Mouse (Mus musculus): ENCODE measurements around the gene Grtp1. TPM values are rescaled to one million over a fixed set of nuclear protein-coding genes. Genes with fewer than 3 reads are reported as not detected.

The Grtp1 gene
- polyA plus RNA-seq, 1 experiment from 2014 or later, result 75.3 TPM

MicroRNA genes within 50 kb of the gene (microRNA counts, 519-probe panel; counts per million panel counts)
- microRNA mmu-miR-1968, result 1,951 counts per million, percentile 40 among the panel's probes with 10 or more counts

Small RNAs within 50 kb of the gene (microRNA-seq; reads per million reads assigned to microRNA genes)
- 34.8 reads per million, percentile 36 among the genes with 10 or more reads in this experiment for gene Mir1968
- not detected for gene Mir7065

Other genes starting within 250 kb of the Grtp1 start
- gene F7, start 174.6 kb downstream of the Grtp1 start, polyA plus RNA-seq (2015; fragmentation: Nextera tagmentation; extraction: Ambion mirVana), result 0.13 and 0.18 TPM in 2 replicates
- 27.6 and 42.9 TPM in 2 replicates for gene F10, start 163.3 kb downstream of the Grtp1 start, polyA plus RNA-seq (2015; fragmentation: Nextera tagmentation; extraction: Ambion mirVana)
- gene Proz, start 139.7 kb downstream of the Grtp1 start, polyA plus RNA-seq (2015; fragmentation: Nextera tagmentation; extraction: Ambion mirVana), result 13.0 and 18.5 TPM in 2 replicates
- gene Pcid2, start 95.2 kb downstream of the Grtp1 start, polyA plus RNA-seq (2015; fragmentation: Nextera tagmentation; extraction: Ambion mirVana), result 28.7 and 30.2 TPM in 2 replicates
- 81.5 and 84.7 TPM in 2 replicates for gene Cul4a, start 95.0 kb downstream of the Grtp1 start, polyA plus RNA-seq (2015; fragmentation: Nextera tagmentation; extraction: Ambion mirVana)
- 256 and 550 TPM in 2 replicates for gene Lamp1, start 41.5 kb downstream of the Grtp1 start, polyA plus RNA-seq (2015; fragmentation: Nextera tagmentation; extraction: Ambion mirVana)
- gene Adprhl1, start 53.5 kb upstream of the Grtp1 start, polyA plus RNA-seq (2015; fragmentation: Nextera tagmentation; extraction: Ambion mirVana), result 0.29 and 0.40 TPM in 2 replicates
- 16.9 and 17.7 TPM in 2 replicates for gene Dcun1d2, start 87.5 kb upstream of the Grtp1 start, polyA plus RNA-seq (2015; fragmentation: Nextera tagmentation; extraction: Ambion mirVana)
- gene Tmco3, start 87.6 kb upstream of the Grtp1 start, polyA plus RNA-seq (2015; fragmentation: Nextera tagmentation; extraction: Ambion mirVana), result 28.0 and 32.5 TPM in 2 replicates
- gene Tfdp1, start 138.1 kb upstream of the Grtp1 start, polyA plus RNA-seq (2015; fragmentation: Nextera tagmentation; extraction: Ambion mirVana), result 116 and 123 TPM in 2 replicates
- gene Atp4b, start 196.2 kb upstream of the Grtp1 start, polyA plus RNA-seq (2015; fragmentation: Nextera tagmentation; extraction: Ambion mirVana), result not detected in 2 replicates
- not detected in 2 replicates for gene Grk1, start 204.5 kb upstream of the Grtp1 start, polyA plus RNA-seq (2015; fragmentation: Nextera tagmentation; extraction: Ambion mirVana)
- gene Tmem255b, start 234.6 kb upstream of the Grtp1 start, polyA plus RNA-seq (2015; fragmentation: Nextera tagmentation; extraction: Ambion mirVana), result 3.2 and 3.6 TPM in 2 replicates

Data from intestine, embryonic 16.5 days (tissue).